Mouse (Mus musculus) intestine, embryonic 15.5 days (tissue): ENCODE results near the gene Chl1. TPM values are rescaled to one million over a fixed set of nuclear protein-coding genes. Genes with fewer than 3 reads are reported as not detected.

Experiments used
- ATAC-seq: fragments of 200-750 bp; cut with Nextera tagmentation; 2 replicates; pipeline ENCODE4 v1.8.0; 2017; ENCODE audit warnings: moderate TSS enrichment, moderate library complexity
- H3K27ac ChIP-seq: fragments of 300-500 bp; sonication (generic); 2 replicates; pipeline ENCODE4 v1.5.1; 2015; ENCODE audit warnings: mild to moderate bottlenecking, inconsistent platforms
- H3K27me3 ChIP-seq: fragments of 300-500 bp; sonication (generic); replicated peaks from 2 replicates; pipeline ENCODE4 v1.6.1; 2015; ENCODE audit warnings: inconsistent platforms
- H3K36me3 ChIP-seq: fragments of 300-500 bp; sonication (generic); 2 replicates; pipeline ENCODE4 v1.6.1; 2015; ENCODE audit warnings: inconsistent platforms
- H3K4me1 ChIP-seq: fragments of 300-500 bp; sonication (generic); replicated peaks from 2 replicates; pipeline ENCODE4 v1.6.1; 2015; ENCODE audit warnings: inconsistent platforms
- H3K4me2 ChIP-seq: fragments of 300-500 bp; sonication (generic); replicated peaks from 2 replicates; pipeline ENCODE4 v1.6.1; 2015; ENCODE audit warnings: mild to moderate bottlenecking, inconsistent platforms
- H3K4me3 ChIP-seq: fragments of 300-500 bp; sonication (generic); replicated peaks from 2 replicates; pipeline ENCODE4 v1.5.1; 2015; ENCODE audit warnings: inconsistent platforms
- H3K9ac ChIP-seq: fragments of 300-500 bp; sonication (generic); 2 replicates; pipeline ENCODE4 v1.6.1; 2015; ENCODE audit warnings: inconsistent platforms
- H3K9me3 ChIP-seq: fragments of 300-500 bp; sonication (generic); 2 replicates; pipeline ENCODE4 v1.6.1; 2016; ENCODE audit warnings: inconsistent platforms
- WGBS: fragments of 180-500 bp; shearing (Covaris S2); methylation state at CpG from one replicate; pipeline ENCODE4 v1.1.7; 2015; 5-methylcytosine and 5-hydroxymethylcytosine counted together
- polyA plus RNA-seq: library from polyadenylated mRNA; unstranded; fragments of >200 nt; fragmentation: Nextera tagmentation; extraction: Ambion mirVana; gene quantifications from 2 replicates; pipeline ENCODE4 v1.2.1, GENCODE M21; 2015

Chl1 gene
- polyA plus RNA-seq, 1 experiment from 2014 or later = 3.4 TPM

DNA sequence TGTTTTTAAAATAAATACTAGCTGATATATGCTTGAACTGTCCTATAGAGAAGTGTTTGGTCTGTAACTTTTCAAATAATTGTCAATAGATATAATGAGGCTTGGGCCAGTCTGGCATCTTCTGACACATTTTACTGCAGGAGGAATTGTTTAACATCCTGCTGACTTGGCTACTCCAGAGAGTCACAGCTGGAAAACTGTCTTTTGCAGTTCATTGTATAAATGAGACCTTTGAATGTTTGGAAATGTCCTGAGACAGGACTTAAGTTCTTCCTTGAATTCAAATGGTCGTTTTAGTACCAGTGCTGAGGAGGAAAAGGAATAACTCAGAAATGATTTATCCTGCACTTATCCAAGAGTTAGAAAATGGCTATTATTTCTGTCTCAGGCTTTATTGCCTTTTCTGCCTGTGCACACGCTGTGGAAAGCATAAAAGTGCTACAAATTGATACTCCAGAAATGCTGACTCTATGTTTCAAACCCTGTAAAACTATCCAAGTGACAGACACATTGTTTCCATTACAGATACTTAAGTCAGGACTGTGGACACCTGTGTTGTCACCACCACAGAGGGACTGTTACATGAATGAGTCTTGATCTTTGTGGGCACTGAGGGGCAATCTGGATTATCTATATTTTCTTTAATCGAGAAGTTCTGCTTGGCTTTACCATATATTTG, 105.7 kb downstream of the Chl1 start:
- Histone ChIP-seq H3K27ac (no peak overlapping the region), H3K4me3 (no peak overlapping the region), H3K27me3 (no peaks in the 10 kb centered on the region), H3K9me3 (no peaks in the 10 kb centered on the region), H3K4me1 (no peaks in the 10 kb centered on the region), H3K9ac (no peak overlapping the region), H3K36me3 (no peaks in the 10 kb centered on the region), H3K4me2 (no peak overlapping the region)
- no peak for ATAC-seq
- WGBS = 36% methylated on average over 3 of the region's 3 CpGs

DNA sequence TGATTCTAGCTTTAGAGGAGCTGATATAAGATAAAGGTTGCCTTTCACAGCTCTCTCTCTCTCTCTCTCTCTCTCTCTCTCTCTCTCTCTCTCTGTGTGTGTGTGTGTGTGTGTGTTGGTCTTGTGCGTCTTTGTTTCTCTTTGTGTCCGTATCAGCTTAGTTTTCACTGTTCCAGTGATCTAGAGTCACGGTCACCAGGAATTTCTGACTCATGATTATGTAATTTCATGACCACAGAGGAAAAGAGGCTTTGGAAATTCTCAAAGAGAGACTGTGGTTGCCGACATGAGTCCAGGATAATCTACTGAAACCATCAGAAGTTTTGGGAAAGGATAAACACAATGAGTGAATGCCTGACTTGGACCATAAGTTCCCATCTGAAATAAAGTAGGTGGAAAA, 110.5 kb downstream of the Chl1 start:
- Histone ChIP-seq H3K27ac (no peak overlapping the region), H3K27me3 (no peaks in the 10 kb centered on the region), H3K4me3 (no peak overlapping the region), H3K36me3 (no peaks in the 10 kb centered on the region), H3K9ac (no peak overlapping the region), H3K4me1 (no peaks in the 10 kb centered on the region), H3K4me2 (no peak overlapping the region), H3K9me3 (no peaks in the 10 kb centered on the region)
- 75% methylated on average over 4 of the region's 4 CpGs for WGBS
- ATAC-seq = no peak

DNA sequence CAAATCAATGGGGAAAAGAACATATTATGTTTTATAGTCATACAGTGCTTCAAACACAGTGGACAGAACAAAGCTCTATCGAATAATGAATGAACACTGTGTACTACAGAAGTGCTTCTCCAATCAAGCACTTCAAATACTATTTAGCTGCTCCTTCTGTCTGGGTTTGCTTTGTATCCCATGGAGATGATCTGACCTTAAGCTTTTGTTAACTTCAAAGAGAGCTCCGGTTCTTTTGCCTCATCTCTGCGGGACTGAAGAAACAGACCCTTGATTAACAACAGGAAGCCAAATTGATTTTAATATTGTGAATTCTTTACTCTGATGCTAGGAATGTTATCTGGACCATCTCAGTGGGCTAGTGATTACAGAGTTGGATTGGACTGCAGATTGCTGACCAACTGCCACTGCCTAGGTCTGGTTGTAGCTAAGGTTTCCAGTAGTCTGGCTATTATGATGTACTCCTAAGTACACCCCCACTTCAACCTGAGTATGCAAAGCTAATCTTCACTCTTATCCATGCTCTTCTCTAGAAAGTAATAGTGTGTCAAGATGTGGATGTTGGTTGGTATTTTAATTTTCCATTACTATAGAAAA, 111.8 kb downstream of the Chl1 start:
- H3K4me3 ChIP-seq = no peak overlapping the region
- no peaks in the 10 kb centered on the region for H3K4me1 ChIP-seq
- no peaks in the 10 kb centered on the region for H3K9me3 ChIP-seq
- WGBS = 69% methylated on average over 3 of the region's 3 CpGs
- no peak overlapping the region for H3K4me2 ChIP-seq
- ATAC-seq = no peak
- H3K27me3 ChIP-seq = no peaks in the 10 kb centered on the region
- H3K36me3 ChIP-seq = no peaks in the 10 kb centered on the region
- H3K27ac ChIP-seq = no peak overlapping the region
- no peak overlapping the region for H3K9ac ChIP-seq

DNA sequence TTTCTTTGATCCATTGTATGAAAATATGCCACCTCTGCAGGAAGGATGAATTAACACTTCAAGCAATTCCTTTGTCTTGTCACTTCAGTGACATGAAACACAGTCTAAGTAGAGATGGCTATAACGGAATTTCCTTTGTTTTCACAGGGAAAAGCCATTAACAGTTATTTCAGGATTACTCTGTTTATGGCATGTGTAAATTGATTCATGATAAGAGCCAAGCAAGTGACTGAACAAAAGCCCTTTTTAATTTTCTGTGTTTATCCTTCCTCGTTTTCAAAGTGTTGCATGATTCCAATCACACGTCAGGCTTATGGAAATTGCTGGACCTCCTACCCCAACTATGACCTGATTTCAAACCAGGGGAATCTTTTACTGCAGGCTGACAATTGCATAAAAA, 122.5 kb downstream of the Chl1 start:
- Histone ChIP-seq H3K9ac (no peak overlapping the region), H3K4me1 (no peaks in the 10 kb centered on the region), H3K27ac (no peak overlapping the region), H3K27me3 (no peaks in the 10 kb centered on the region), H3K4me2 (no peak overlapping the region), H3K36me3 (no peaks in the 10 kb centered on the region), H3K9me3 (no peaks in the 10 kb centered on the region), H3K4me3 (no peak overlapping the region)
- no peak for ATAC-seq
- 31% methylated on average over 3 of the region's 3 CpGs for WGBS

DNA sequence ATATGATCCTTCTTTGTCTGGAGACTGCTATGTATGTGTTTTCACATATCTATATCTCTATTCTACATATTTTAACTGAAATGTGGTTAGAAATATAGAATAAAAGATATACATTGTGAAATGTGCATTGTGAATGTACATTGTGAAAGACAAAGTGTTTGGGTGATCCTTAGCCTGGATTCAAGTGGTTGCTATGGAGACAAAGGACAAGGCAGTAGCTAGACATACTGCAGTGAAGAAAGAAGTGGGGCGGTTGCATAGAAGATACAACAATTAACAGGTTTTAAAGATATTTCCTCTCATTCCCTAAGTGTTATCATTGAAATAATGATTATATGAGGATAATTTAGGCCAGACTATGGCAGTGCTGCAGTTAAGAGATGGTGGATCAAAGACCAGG, 146.4 kb downstream of the Chl1 start:
- no peaks in the 10 kb centered on the region for H3K27me3 ChIP-seq
- no peaks in the 10 kb centered on the region for H3K9me3 ChIP-seq
- no peak overlapping the region for H3K9ac ChIP-seq
- no peak overlapping the region for H3K4me3 ChIP-seq
- H3K36me3 ChIP-seq = no peaks in the 10 kb centered on the region
- no peak overlapping the region for H3K27ac ChIP-seq
- WGBS = 76% methylated on average over 1 of the region's 1 CpGs
- no peaks in the 10 kb centered on the region for H3K4me1 ChIP-seq
- no peak for ATAC-seq
- no peak overlapping the region for H3K4me2 ChIP-seq

DNA sequence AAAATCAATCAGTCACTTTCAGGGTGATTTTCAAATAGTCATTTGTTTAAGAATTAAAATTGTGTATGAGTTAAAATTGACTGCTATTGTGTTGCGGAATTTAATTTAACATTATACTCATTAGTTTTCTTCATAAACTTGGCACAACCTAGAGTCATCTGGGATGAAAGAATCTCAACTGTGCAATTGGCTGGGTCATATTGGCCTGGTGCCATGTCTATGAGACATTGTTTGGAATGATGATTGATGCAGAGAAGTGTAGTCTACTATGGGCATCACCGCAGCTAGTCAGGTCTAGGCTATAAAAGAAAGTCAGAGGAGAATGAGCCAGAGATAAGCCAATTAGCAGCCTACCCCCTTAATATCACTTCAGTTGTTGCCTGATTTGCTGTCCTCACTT, 148.8 kb downstream of the Chl1 start:
- Histone ChIP-seq H3K4me3 (no peak overlapping the region), H3K9ac (no peak overlapping the region), H3K36me3 (no peaks in the 10 kb centered on the region), H3K9me3 (no peaks in the 10 kb centered on the region), H3K4me1 (no peaks in the 10 kb centered on the region), H3K27me3 (no peaks in the 10 kb centered on the region), H3K4me2 (no peak overlapping the region), H3K27ac (no peak overlapping the region)
- ATAC-seq = no peak
- 92% methylated on average over 2 of the region's 2 CpGs for WGBS

DNA sequence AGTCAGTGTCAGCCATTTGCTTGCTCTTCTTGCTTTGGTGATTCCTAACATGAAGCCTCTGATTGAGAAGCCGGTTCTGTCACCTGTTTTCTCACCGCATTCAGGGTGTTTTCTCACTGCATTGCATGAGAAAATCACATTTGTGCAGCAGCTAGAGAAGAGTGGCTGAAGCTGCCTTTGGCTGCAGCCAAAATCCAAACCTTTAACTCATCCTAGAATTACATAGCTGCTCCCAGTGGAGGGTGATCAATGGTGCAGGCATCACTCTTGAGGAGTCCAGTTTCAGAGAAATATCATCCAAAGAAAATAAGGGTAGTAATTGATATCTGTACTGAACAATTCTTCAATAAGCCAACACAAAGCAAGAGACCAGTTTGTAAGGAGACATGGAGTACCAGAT, 154.8 kb downstream of the Chl1 start:
- no peaks in the 10 kb centered on the region for H3K36me3 ChIP-seq
- H3K4me3 ChIP-seq = no peak overlapping the region
- no peak for ATAC-seq
- no peak overlapping the region for H3K27ac ChIP-seq
- H3K4me2 ChIP-seq = no peak overlapping the region
- 81% methylated on average over 2 of the region's 2 CpGs for WGBS
- no peak overlapping the region for H3K9ac ChIP-seq
- H3K4me1 ChIP-seq = no peaks in the 10 kb centered on the region
- no peaks in the 10 kb centered on the region for H3K9me3 ChIP-seq
- H3K27me3 ChIP-seq = no peaks in the 10 kb centered on the region

DNA sequence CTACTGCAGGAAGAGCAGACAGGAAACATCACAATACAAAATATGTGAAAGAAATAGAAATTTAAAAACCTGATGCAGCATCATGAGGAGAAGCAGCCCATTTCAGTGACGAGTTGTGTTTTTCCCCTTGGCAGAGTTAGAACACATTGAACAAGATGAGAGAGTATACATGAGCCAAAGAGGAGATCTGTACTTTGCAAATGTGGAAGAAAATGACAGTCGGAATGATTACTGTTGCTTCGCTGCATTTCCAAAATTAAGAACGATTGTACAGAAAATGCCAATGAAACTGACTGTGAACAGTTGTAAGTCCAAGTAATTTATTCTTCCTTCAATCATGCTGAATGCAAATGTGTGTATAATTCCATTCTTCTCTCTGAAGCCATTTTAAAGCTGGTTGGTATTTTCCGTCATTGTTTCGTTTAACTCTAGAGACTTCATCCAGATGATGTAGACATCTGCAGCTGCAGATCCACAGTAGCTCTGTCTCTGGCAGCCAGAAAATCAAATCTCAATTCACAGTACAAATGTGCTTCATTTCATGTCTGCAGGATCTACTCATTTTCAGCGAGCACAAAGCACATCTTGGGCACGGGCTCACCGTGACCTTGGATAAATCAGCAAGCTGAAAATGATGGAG, 155.4 kb downstream of the Chl1 start:
- H3K27ac ChIP-seq = no peak overlapping the region
- no peaks in the 10 kb centered on the region for H3K27me3 ChIP-seq
- no peaks in the 10 kb centered on the region for H3K4me1 ChIP-seq
- no peaks in the 10 kb centered on the region for H3K36me3 ChIP-seq
- 82% methylated on average over 9 of the region's 9 CpGs for whole genome bisulfite sequencing
- H3K4me3 ChIP-seq = no peak overlapping the region
- no peak overlapping the region for H3K4me2 ChIP-seq
- no peak overlapping the region for H3K9ac ChIP-seq
- ATAC-seq = no peak
- no peaks in the 10 kb centered on the region for H3K9me3 ChIP-seq

DNA sequence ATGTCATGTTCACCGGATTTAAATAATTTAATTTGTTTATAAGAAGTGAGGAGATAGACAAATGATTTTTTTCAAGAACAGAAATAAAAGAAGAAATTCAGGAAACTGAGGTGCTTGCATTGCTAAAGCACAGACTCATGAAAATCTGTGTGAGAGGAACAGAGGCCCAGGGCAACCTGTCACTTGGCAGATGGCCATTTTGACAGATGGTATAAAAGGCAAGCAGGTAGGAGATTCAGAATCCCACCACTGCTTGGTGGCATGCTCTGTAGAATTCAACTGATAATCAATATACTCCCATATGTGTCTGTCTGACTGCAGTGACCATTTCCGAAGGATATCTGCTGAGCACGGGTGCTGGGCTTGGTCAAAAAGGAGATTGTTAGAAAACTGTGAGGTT, 162.7 kb downstream of the Chl1 start:
- Histone ChIP-seq H3K4me3 (no peak overlapping the region), H3K36me3 (no peaks in the 10 kb centered on the region), H3K4me2 (no peak overlapping the region), H3K4me1 (no peaks in the 10 kb centered on the region), H3K9me3 (no peaks in the 10 kb centered on the region), H3K27ac (no peak overlapping the region), H3K9ac (no peak overlapping the region), H3K27me3 (no peaks in the 10 kb centered on the region)
- 85% methylated on average over 3 of the region's 3 CpGs for WGBS
- no peak for ATAC-seq

DNA sequence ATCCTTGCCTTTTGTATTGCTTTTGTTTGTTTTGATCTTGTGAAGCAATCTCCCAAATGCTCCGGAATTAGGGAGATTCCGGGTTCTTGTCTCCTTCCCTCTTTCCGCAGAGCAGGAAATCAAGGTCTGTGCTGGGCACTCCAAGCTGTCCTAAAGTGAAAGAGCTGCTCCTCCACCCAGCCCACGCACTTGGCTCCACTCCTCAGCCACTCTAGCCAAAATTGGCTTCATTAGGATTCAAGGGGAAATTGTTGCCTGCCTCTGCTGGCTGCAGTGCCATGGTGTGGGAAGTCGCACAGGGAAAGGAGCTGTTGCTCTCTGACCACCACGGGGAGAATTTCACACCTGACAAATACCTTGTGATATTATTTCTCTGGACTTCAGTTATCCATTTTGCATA, 163.9 kb downstream of the Chl1 start:
- no peak overlapping the region for H3K4me2 ChIP-seq
- H3K9me3 ChIP-seq = no peaks in the 10 kb centered on the region
- WGBS = 67% methylated on average over 6 of the region's 6 CpGs
- H3K4me1 ChIP-seq = no peaks in the 10 kb centered on the region
- ATAC-seq = no peak
- H3K9ac ChIP-seq = no peak overlapping the region
- H3K36me3 ChIP-seq = no peaks in the 10 kb centered on the region
- H3K4me3 ChIP-seq = no peak overlapping the region
- H3K27ac ChIP-seq = no peak overlapping the region
- no peaks in the 10 kb centered on the region for H3K27me3 ChIP-seq

DNA sequence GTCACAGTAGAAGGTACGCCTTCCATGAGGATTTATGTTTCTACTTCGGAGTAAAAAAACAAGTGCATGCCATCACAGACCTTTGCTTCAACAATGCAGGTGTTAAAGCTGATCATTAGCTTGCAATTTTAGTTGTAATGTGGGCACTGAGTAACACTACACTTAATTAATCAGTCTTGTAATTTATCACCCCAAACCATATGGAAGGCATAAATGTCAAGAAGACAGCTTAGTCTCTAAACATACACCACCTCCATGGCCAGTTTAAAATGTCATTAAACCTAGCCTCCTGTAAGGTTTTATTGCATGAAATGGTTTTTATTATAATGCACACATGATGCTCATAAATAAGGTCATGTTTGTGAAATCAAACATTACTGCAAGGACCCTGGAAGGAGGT, 164.8 kb downstream of the Chl1 start:
- H3K9me3 ChIP-seq = no peaks in the 10 kb centered on the region
- H3K36me3 ChIP-seq = no peaks in the 10 kb centered on the region
- H3K27ac ChIP-seq = no peak overlapping the region
- no peak for ATAC-seq
- H3K27me3 ChIP-seq = no peaks in the 10 kb centered on the region
- no peak overlapping the region for H3K4me2 ChIP-seq
- H3K4me3 ChIP-seq = no peak overlapping the region
- WGBS = 78% methylated on average over 2 of the region's 2 CpGs
- H3K9ac ChIP-seq = no peak overlapping the region
- no peaks in the 10 kb centered on the region for H3K4me1 ChIP-seq

DNA sequence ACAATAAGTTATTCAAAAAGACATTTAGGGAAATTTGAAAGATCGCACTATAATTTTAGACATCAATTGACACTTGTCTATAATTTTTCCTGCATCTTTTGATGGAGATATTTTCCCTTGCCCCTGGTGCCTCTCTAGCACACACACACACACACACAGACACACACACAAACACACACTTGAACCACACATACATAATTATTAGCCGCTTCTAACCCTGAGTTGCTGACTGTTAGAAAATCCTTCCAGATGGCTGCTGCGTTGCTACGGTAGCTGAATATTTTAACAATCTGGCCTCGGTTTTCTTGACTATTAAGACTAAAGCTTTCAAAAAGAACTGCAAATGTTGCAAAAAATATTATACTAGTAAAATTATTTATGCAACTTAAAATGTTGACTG, 166.3 kb downstream of the Chl1 start:
- Histone ChIP-seq H3K4me2 (no peak overlapping the region), H3K27me3 (no peaks in the 10 kb centered on the region), H3K4me1 (no peaks in the 10 kb centered on the region), H3K27ac (no peak overlapping the region), H3K9ac (no peak overlapping the region), H3K4me3 (no peak overlapping the region), H3K9me3 (no peaks in the 10 kb centered on the region), H3K36me3 (no peaks in the 10 kb centered on the region)
- no peak for ATAC-seq
- WGBS = 69% methylated on average over 5 of the region's 5 CpGs

DNA sequence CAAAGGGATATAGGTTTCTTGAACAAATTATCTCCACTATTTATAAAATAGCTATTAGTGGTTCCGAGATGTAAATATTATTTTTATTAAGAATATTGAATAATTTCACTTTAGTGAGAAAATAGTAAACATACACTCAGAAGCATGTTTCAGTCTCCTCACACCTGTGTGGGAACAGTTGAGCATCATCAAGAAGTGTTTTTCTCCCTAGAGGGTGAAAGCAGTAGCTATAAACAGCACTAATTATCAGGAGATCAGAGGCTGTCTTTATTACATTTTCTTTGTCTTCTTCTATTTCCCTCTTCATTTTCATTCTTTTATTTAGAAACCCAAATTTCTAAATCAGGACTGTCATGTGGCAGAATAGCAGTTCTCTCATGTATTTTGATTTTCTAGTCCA, 166.7 kb downstream of the Chl1 start:
- no peaks in the 10 kb centered on the region for H3K27me3 ChIP-seq
- ATAC-seq = no peak
- no peaks in the 10 kb centered on the region for H3K9me3 ChIP-seq
- WGBS = 75% methylated on average over 1 of the region's 1 CpGs
- H3K36me3 ChIP-seq = no peaks in the 10 kb centered on the region
- no peak overlapping the region for H3K9ac ChIP-seq
- H3K27ac ChIP-seq = no peak overlapping the region
- H3K4me1 ChIP-seq = no peaks in the 10 kb centered on the region
- H3K4me3 ChIP-seq = no peak overlapping the region
- no peak overlapping the region for H3K4me2 ChIP-seq
